8 mouse cellular contexts compared by ENCODE assay signal in genomic region chr1:118954434-118955301, GRCm38 (mm10).
DNase-seq lines count a peak whose midpoint lies in the region; ATAC-seq and TF ChIP-seq lines count a peak whose summit lies in the region.

No protein-coding gene starts in this region.

- ATAC-seq in lung, embryonic 14.5 days (ENCODE audit: insufficient read depth), result peak; percentile 84
- ATAC-seq in forebrain, embryonic 13.5 days, result peak; percentile 90
- ATAC-seq in hindbrain, embryonic 11.5 days (ENCODE audit: low FRiP score), result peak; percentile 89
- no peak for ATAC-seq in erythroid progenitor cell, adult 5-6 weeks (replicated peaks; ENCODE audit: low FRiP score, poor library complexity, severe bottlenecking)

- H3K4me3 ChIP-seq in lung, embryonic 14.5 days (ENCODE audit: low read depth, low read length), result no peak overlapping the region
- H3K4me3 ChIP-seq in lung, adult 2 months (replicated peaks; ENCODE audit: extremely low read depth, low read depth, low read length), result no peak overlapping the region
- H3K4me3 ChIP-seq in forebrain, embryonic 13.5 days, result no peak overlapping the region
- H3K4me3 ChIP-seq in hindbrain, embryonic 11.5 days (ENCODE audit: low read depth, low read length), result no peak overlapping the region

- no peak overlapping the region for H3K9ac ChIP-seq in lung, embryonic 14.5 days
- no peak overlapping the region for H3K9ac ChIP-seq in forebrain, embryonic 13.5 days
- H3K9ac ChIP-seq in hindbrain, embryonic 11.5 days (ENCODE audit: low read depth, low read length), result no peak overlapping the region

- H3K36me3 ChIP-seq in lung, embryonic 14.5 days (ENCODE audit: insufficient read depth), result no peaks in the 10 kb centered on the region
- peaks cover 5% of the 10 kb centered on the region; the same call in 1 of the 2 replicates for H3K36me3 ChIP-seq in forebrain, embryonic 13.5 days (ENCODE audit: poor library complexity, severe bottlenecking)
- no peaks in the 10 kb centered on the region for H3K36me3 ChIP-seq in hindbrain, embryonic 11.5 days (ENCODE audit: control insufficient read depth, insufficient read depth, low read length)

- no peak for TF ChIP-seq CTCF in lung, embryonic 14.5 days (IDR thresholded peaks at IDR 0.05; ENCODE audit: low read depth)
- no peak for TF ChIP-seq CTCF in lung, adult 2 months (IDR thresholded peaks at IDR 0.05; ENCODE audit: insufficient read depth, low read length)

- H3K4me2 ChIP-seq in lung, embryonic 14.5 days, result peak overlapping the region; percentile 16; the same call in 1 of the 2 replicates
- H3K4me2 ChIP-seq in forebrain, embryonic 13.5 days, result 0 out of 2 replicates have a peak overlapping the region, but pooled peaks have one; percentile 2
- no peak overlapping the region for H3K4me2 ChIP-seq in hindbrain, embryonic 11.5 days (replicated peaks; ENCODE audit: low read depth, low read length)

- DNase-seq in lung, embryonic 14.5 days, result peak; percentile 83
- DNase-seq in lung, adult 2 months, result no peak
- peak; percentile 53 for DNase-seq in hindbrain, embryonic 11.5 days (ENCODE audit: low spot score)
- DNase-seq in lung, postnatal 14 days, result peak; percentile 17
- DNase-seq in thymus, postnatal 14 days, result no peak
- DNase-seq in cerebellum, postnatal 36 days, result no peak

- peaks cover 11% of the 10 kb centered on the region for H3K4me1 ChIP-seq in lung, embryonic 14.5 days (ENCODE audit: insufficient read depth)
- no peaks in the 10 kb centered on the region for H3K4me1 ChIP-seq in lung, adult 2 months (ENCODE audit: control insufficient read depth, insufficient read depth, low read length)
- H3K4me1 ChIP-seq in forebrain, embryonic 13.5 days, result peaks cover 28% of the 10 kb centered on the region
- peaks cover 5% of the 10 kb centered on the region; the same call in 1 of the 2 replicates for H3K4me1 ChIP-seq in hindbrain, embryonic 11.5 days (replicated peaks; ENCODE audit: control insufficient read depth, insufficient read depth, low read length)

- H3K27me3 ChIP-seq in lung, embryonic 14.5 days (ENCODE audit: insufficient read depth, low read length), result no peaks in the 10 kb centered on the region
- no peaks in the 10 kb centered on the region for H3K27me3 ChIP-seq in forebrain, embryonic 13.5 days
- no peaks in the 10 kb centered on the region for H3K27me3 ChIP-seq in hindbrain, embryonic 11.5 days (ENCODE audit: control insufficient read depth, insufficient read depth, low read length)

- TF ChIP-seq POLR2A in lung, adult 2 months (IDR thresholded peaks at IDR 0.05; ENCODE audit: borderline replicate concordance, extremely low read depth, low read depth, low read length), result no peak

- H3K27ac ChIP-seq in lung, embryonic 14.5 days (ENCODE audit: low read depth), result 0 out of 2 replicates have a peak overlapping the region, but pooled peaks have one; percentile 15
- peak overlapping the region; percentile 55 for H3K27ac ChIP-seq in forebrain, embryonic 13.5 days
- no peak overlapping the region for H3K27ac ChIP-seq in hindbrain, embryonic 11.5 days (ENCODE audit: low read depth, low read length)

- 34% methylated on average over 10 of the region's 10 CpGs for WGBS in lung, embryonic 14.5 days
- WGBS in lung, adult 2 months, result 51% methylated on average over 10 of the region's 10 CpGs
- WGBS in forebrain, embryonic 13.5 days, result 34% methylated on average over 10 of the region's 10 CpGs
- 47% methylated on average over 10 of the region's 10 CpGs for WGBS in hindbrain, embryonic 11.5 days

- H3K9me3 ChIP-seq in lung, embryonic 14.5 days (ENCODE audit: low read depth, low read length), result no peaks in the 10 kb centered on the region
- no peaks in the 10 kb centered on the region for H3K9me3 ChIP-seq in forebrain, embryonic 13.5 days (replicated peaks)
- no peaks in the 10 kb centered on the region for H3K9me3 ChIP-seq in hindbrain, embryonic 11.5 days (ENCODE audit: control insufficient read depth, low read length)

Comparison
In these comparisons a context has a peak if more than half of its experiments do, and no peak if none do; other contexts are left out.
1. DNase-seq: peak in lung, embryonic 14.5 days (single experiment), hindbrain, embryonic 11.5 days (single experiment) and lung, postnatal 14 days (single experiment); none in lung, adult 2 months (single experiment), thymus, postnatal 14 days (single experiment) and cerebellum, postnatal 36 days (0 of 2).